ENCODE assay signal across 8 mouse cellular contexts in genomic region chr6:86525646-86526031, GRCm38 (mm10). TPM values are rescaled to one million over a fixed set of nuclear protein-coding genes. Genes with fewer than 3 reads are reported as not detected.
A peak's percentile ranks its signal among the peaks of the same experiment; 100 is the strongest.
DNase-seq lines count a peak whose midpoint lies in the region; ATAC-seq and TF ChIP-seq lines count a peak whose summit lies in the region.

No protein-coding gene starts in this region.

- TF ChIP-seq POLR2A in lung, adult 2 months (IDR thresholded peaks at IDR 0.05; ENCODE audit: borderline replicate concordance, extremely low read depth, low read depth, low read length) = peak; percentile 39; the same call in 1 of the 2 replicates

- peaks cover 9% of the 10 kb centered on the region; the same call in 1 of the 2 replicates for H3K4me1 ChIP-seq in lung, adult 2 months (ENCODE audit: control insufficient read depth, insufficient read depth, low read length)
- H3K4me1 ChIP-seq in erythroblast, embryonic 14.5 days (ENCODE audit: control insufficient read depth) = peaks cover 43% of the 10 kb centered on the region
- peaks cover 15% of the 10 kb centered on the region; the same call in 1 of the 2 replicates for H3K4me1 ChIP-seq in intestine, embryonic 14.5 days (replicated peaks; ENCODE audit: control insufficient read depth, insufficient read depth, low read length)
- H3K4me1 ChIP-seq in limb, embryonic 15.5 days = peaks cover 21% of the 10 kb centered on the region
- peaks cover 28% of the 10 kb centered on the region for H3K4me1 ChIP-seq in neural tube, embryonic 13.5 days (replicated peaks)

- H3K4me3 ChIP-seq in lung, adult 2 months (replicated peaks; ENCODE audit: extremely low read depth, low read depth, low read length) = peak overlapping the region; percentile 96
- H3K4me3 ChIP-seq in erythroblast, embryonic 14.5 days (replicated peaks) = peak overlapping the region; percentile 79
- peak overlapping the region; percentile 93 for H3K4me3 ChIP-seq in intestine, embryonic 14.5 days (ENCODE audit: low read depth, low read length)
- H3K4me3 ChIP-seq in limb, embryonic 15.5 days = peak overlapping the region; percentile 81
- H3K4me3 ChIP-seq in neural tube, embryonic 13.5 days = peak overlapping the region; percentile 74

- H3K36me3 ChIP-seq in erythroblast, embryonic 14.5 days (ENCODE audit: control insufficient read depth) = peaks cover 58% of the 10 kb centered on the region
- H3K36me3 ChIP-seq in intestine, embryonic 14.5 days (ENCODE audit: control insufficient read depth, insufficient read depth, low read length) = peaks cover 28% of the 10 kb centered on the region; the same call in 1 of the 2 replicates
- peaks cover 19% of the 10 kb centered on the region for H3K36me3 ChIP-seq in limb, embryonic 15.5 days
- H3K36me3 ChIP-seq in neural tube, embryonic 13.5 days = peaks cover 27% of the 10 kb centered on the region

- no peaks in the 10 kb centered on the region for H3K9me3 ChIP-seq in erythroblast, embryonic 14.5 days (ENCODE audit: control insufficient read depth, low read length)
- no peaks in the 10 kb centered on the region for H3K9me3 ChIP-seq in intestine, embryonic 14.5 days (ENCODE audit: control insufficient read depth, low read length)
- H3K9me3 ChIP-seq in limb, embryonic 15.5 days = no peaks in the 10 kb centered on the region
- no peaks in the 10 kb centered on the region for H3K9me3 ChIP-seq in neural tube, embryonic 13.5 days

- ATAC-seq in intestine, embryonic 14.5 days (replicated peaks; ENCODE audit: low FRiP score, low TSS enrichment, low read depth) = peak; percentile 25
- 0 out of 2 replicates have a peak, but pooled peaks have one; percentile 1 for ATAC-seq in limb, embryonic 15.5 days (ENCODE audit: insufficient number of reproducible peaks, low FRiP score, low TSS enrichment, low read depth)
- peak; percentile 47 for ATAC-seq in neural tube, embryonic 13.5 days (ENCODE audit: low read depth)

- no peak for TF ChIP-seq CTCF in lung, adult 2 months (IDR thresholded peaks at IDR 0.05; ENCODE audit: insufficient read depth, low read length)

- peak overlapping the region; percentile 99 for H3K9ac ChIP-seq in intestine, embryonic 14.5 days (ENCODE audit: low read length)
- H3K9ac ChIP-seq in limb, embryonic 15.5 days = peak overlapping the region; percentile 95
- peak overlapping the region; percentile 99 for H3K9ac ChIP-seq in neural tube, embryonic 13.5 days

- no peaks in the 10 kb centered on the region for H3K27me3 ChIP-seq in erythroblast, embryonic 14.5 days (ENCODE audit: control insufficient read depth)
- H3K27me3 ChIP-seq in intestine, embryonic 14.5 days (replicated peaks; ENCODE audit: control insufficient read depth, insufficient read depth, low read length) = no peaks in the 10 kb centered on the region
- no peaks in the 10 kb centered on the region for H3K27me3 ChIP-seq in limb, embryonic 15.5 days
- no peaks in the 10 kb centered on the region for H3K27me3 ChIP-seq in neural tube, embryonic 13.5 days

- H3K4me2 ChIP-seq in intestine, embryonic 14.5 days (ENCODE audit: low read length) = peak overlapping the region; percentile 84
- H3K4me2 ChIP-seq in limb, embryonic 15.5 days = peak overlapping the region; percentile 59
- peak overlapping the region; percentile 98 for H3K4me2 ChIP-seq in neural tube, embryonic 13.5 days

- DNase-seq in lung, adult 2 months = peak; percentile 85
- DNase-seq in lung, postnatal 4 days = no peak
- DNase-seq in Muller cell, postnatal 12 days (ENCODE audit: inconsistent ontology term) = peak; percentile 88
- DNase-seq in intestine, embryonic 14.5 days (ENCODE audit: low spot score) = peak; percentile 93
- no peak for DNase-seq in cerebellum, adult 9-11 months

- H3K27ac ChIP-seq in intestine, embryonic 14.5 days (ENCODE audit: low read depth) = peak overlapping the region; percentile 100
- H3K27ac ChIP-seq in limb, embryonic 15.5 days = peak overlapping the region; percentile 100
- H3K27ac ChIP-seq in neural tube, embryonic 13.5 days (replicated peaks) = peak overlapping the region; percentile 100

- under 1% methylated on average over 36 of the region's 36 CpGs for WGBS in lung, adult 2 months
- WGBS in intestine, embryonic 14.5 days = under 1% methylated on average over 36 of the region's 36 CpGs
- WGBS in limb, embryonic 15.5 days = under 1% methylated on average over 31 of the region's 36 CpGs
- 0% methylated on average over 24 of the region's 36 CpGs for WGBS in neural tube, embryonic 13.5 days

RNA-seq across cellular contexts. Expression of gene Pcbp1, which starts 0.5 kb away (rescaled TPM):
- 161 TPM in 2 replicates for polyA plus RNA-seq in lung, adult 2 months (2012; rRNA removed)
- 148 and 149 TPM in 2 replicates for polyA plus RNA-seq in erythroblast, embryonic 14.5 days (2012)
- 261 and 405 TPM in 2 replicates for polyA plus RNA-seq in intestine, embryonic 14.5 days (2014; fragmentation: Nextera tagmentation; extraction: Ambion mirVana)
- 456 and 462 TPM in 2 replicates for polyA plus RNA-seq in limb, embryonic 15.5 days (2015; fragmentation: Nextera tagmentation; extraction: Ambion mirVana)
- 431 and 435 TPM in 2 replicates for polyA plus RNA-seq in neural tube, embryonic 13.5 days (2015; fragmentation: Nextera tagmentation; extraction: Ambion mirVana)

Comparison
In these comparisons a context has a peak if more than half of its experiments do, and no peak if none do; other contexts are left out.
1. DNase-seq: peak in lung, adult 2 months (single experiment), Muller cell, postnatal 12 days (single experiment) and intestine, embryonic 14.5 days (single experiment); none in lung, postnatal 4 days (0 of 2) and cerebellum, adult 9-11 months (single experiment).
2. Peak in every context shown above with its lines, with median percentiles within 50 percentile points of each other: H3K4me3 ChIP-seq, ATAC-seq, H3K27ac ChIP-seq, H3K4me2 ChIP-seq and H3K9ac ChIP-seq.